Mouse (Mus musculus): ENCODE measurements around the gene Ino80b.

DNA sequence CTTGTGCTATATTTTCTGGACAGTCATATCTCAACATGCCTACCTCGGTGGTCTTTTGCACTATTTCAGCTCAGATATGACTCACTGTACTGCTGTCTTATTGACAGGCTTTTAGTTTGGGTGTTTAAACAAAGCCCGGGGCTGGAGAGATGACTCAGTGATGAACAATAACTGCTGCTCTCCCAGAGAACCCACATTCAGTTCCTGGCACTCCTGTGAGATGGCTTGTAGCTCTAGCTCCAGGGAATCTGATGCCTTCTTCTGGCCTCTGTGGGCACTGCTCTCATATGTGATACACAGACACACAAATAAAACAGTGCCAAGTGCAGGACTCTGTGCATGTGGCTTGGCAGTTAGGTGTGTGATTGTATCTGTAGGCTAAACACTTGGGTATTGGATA, 20.0 kb upstream of the Ino80b start:
- TF ChIP-seq CTCF (IDR thresholded peaks at IDR 0.05; ENCODE audit: low read depth, low read length) (no peak), POLR2A (IDR thresholded peaks at IDR 0.05; ENCODE audit: borderline replicate concordance, low read depth, low read length) (no peak)

Data from bone marrow macrophage, adult 2 months (primary cell).